ENCODE assay signal across 7 mouse cellular contexts in genomic region chr11:60178005-60178404, GRCm38 (mm10). TPM values are rescaled to one million over a fixed set of nuclear protein-coding genes. Genes with fewer than 3 reads are reported as not detected.
A peak's percentile ranks its signal among the peaks of the same experiment; 100 is the strongest.
DNase-seq lines count a peak whose midpoint lies in the region; ATAC-seq lines count a peak whose summit lies in the region.

No protein-coding gene starts in this region.

- H3K36me3 ChIP-seq in kidney, embryonic 15.5 days: peaks cover 5% of the 10 kb centered on the region; the same call in 1 of the 2 replicates
- 0 out of 2 replicates have a peak, but pooled peaks cover 4% of the 10 kb centered on the region for H3K36me3 ChIP-seq in embryonic facial prominence, embryonic 13.5 days
- no peaks in the 10 kb centered on the region for H3K36me3 ChIP-seq in hindbrain, embryonic 12.5 days
- no peaks in the 10 kb centered on the region for H3K36me3 ChIP-seq in midbrain, embryonic 16.5 days (ENCODE audit: control insufficient read depth, insufficient read depth, low read length)

- 31% methylated on average over 6 of the region's 6 CpGs for WGBS in kidney, embryonic 15.5 days
- WGBS in embryonic facial prominence, embryonic 13.5 days: 48% methylated on average over 6 of the region's 6 CpGs
- WGBS in hindbrain, embryonic 12.5 days: 51% methylated on average over 6 of the region's 6 CpGs
- WGBS in midbrain, embryonic 16.5 days: 44% methylated on average over 6 of the region's 6 CpGs

- peaks cover 89% of the 10 kb centered on the region for H3K4me1 ChIP-seq in kidney, embryonic 15.5 days
- peaks cover 99% of the 10 kb centered on the region for H3K4me1 ChIP-seq in embryonic facial prominence, embryonic 13.5 days
- H3K4me1 ChIP-seq in hindbrain, embryonic 12.5 days: peaks cover 86% of the 10 kb centered on the region
- H3K4me1 ChIP-seq in midbrain, embryonic 16.5 days (ENCODE audit: control insufficient read depth, insufficient read depth, low read length): peaks cover 60% of the 10 kb centered on the region

- peak overlapping the region; percentile 66; the same call in 1 of the 2 replicates for H3K4me3 ChIP-seq in kidney, embryonic 15.5 days (replicated peaks)
- H3K4me3 ChIP-seq in embryonic facial prominence, embryonic 13.5 days: peak overlapping the region; percentile 66
- H3K4me3 ChIP-seq in hindbrain, embryonic 12.5 days: peak overlapping the region; percentile 64
- H3K4me3 ChIP-seq in midbrain, embryonic 16.5 days (ENCODE audit: low read depth, low read length): peak overlapping the region; percentile 66

- no peak for ATAC-seq in kidney, embryonic 15.5 days (replicated peaks; ENCODE audit: low FRiP score)
- ATAC-seq in embryonic facial prominence, embryonic 13.5 days (ENCODE audit: insufficient number of reproducible peaks, insufficient read depth, low FRiP score, low TSS enrichment, low read depth): no peak
- no peak for ATAC-seq in hindbrain, embryonic 12.5 days (ENCODE audit: low FRiP score)
- no peak for ATAC-seq in midbrain, embryonic 16.5 days
- ATAC-seq in monocyte, adult 5-6 weeks (replicated peaks; ENCODE audit: insufficient number of reproducible peaks, low FRiP score, low TSS enrichment, poor library complexity, severe bottlenecking): no peak

- H3K9me3 ChIP-seq in kidney, embryonic 15.5 days (replicated peaks): no peaks in the 10 kb centered on the region
- no peaks in the 10 kb centered on the region for H3K9me3 ChIP-seq in embryonic facial prominence, embryonic 13.5 days
- no peaks in the 10 kb centered on the region for H3K9me3 ChIP-seq in hindbrain, embryonic 12.5 days (replicated peaks)
- no peaks in the 10 kb centered on the region for H3K9me3 ChIP-seq in midbrain, embryonic 16.5 days (replicated peaks; ENCODE audit: control insufficient read depth, low read length, poor library complexity, severe bottlenecking)

- peak overlapping the region; percentile 92 for H3K27ac ChIP-seq in kidney, embryonic 15.5 days
- peak overlapping the region; percentile 89; the same call in 1 of the 2 replicates for H3K27ac ChIP-seq in embryonic facial prominence, embryonic 13.5 days
- peak overlapping the region; percentile 99 for H3K27ac ChIP-seq in hindbrain, embryonic 12.5 days
- peak overlapping the region; percentile 98 for H3K27ac ChIP-seq in midbrain, embryonic 16.5 days (ENCODE audit: low read length)

- H3K4me2 ChIP-seq in kidney, embryonic 15.5 days: peak overlapping the region; percentile 99
- peak overlapping the region; percentile 100 for H3K4me2 ChIP-seq in embryonic facial prominence, embryonic 13.5 days
- peak overlapping the region; percentile 98 for H3K4me2 ChIP-seq in hindbrain, embryonic 12.5 days (replicated peaks)
- peak overlapping the region; percentile 71 for H3K4me2 ChIP-seq in midbrain, embryonic 16.5 days (ENCODE audit: low read length)

- H3K9ac ChIP-seq in kidney, embryonic 15.5 days: no peak overlapping the region
- H3K9ac ChIP-seq in embryonic facial prominence, embryonic 13.5 days: no peak overlapping the region
- peak overlapping the region; percentile 76 for H3K9ac ChIP-seq in hindbrain, embryonic 12.5 days
- H3K9ac ChIP-seq in midbrain, embryonic 16.5 days (ENCODE audit: low read depth, low read length): peak overlapping the region; percentile 82

- H3K27me3 ChIP-seq in kidney, embryonic 15.5 days: no peaks in the 10 kb centered on the region
- H3K27me3 ChIP-seq in embryonic facial prominence, embryonic 13.5 days: no peaks in the 10 kb centered on the region
- no peaks in the 10 kb centered on the region for H3K27me3 ChIP-seq in hindbrain, embryonic 12.5 days
- H3K27me3 ChIP-seq in midbrain, embryonic 16.5 days (ENCODE audit: control insufficient read depth, insufficient read depth, low read depth, low read length): no peaks in the 10 kb centered on the region

- no peak for DNase-seq in kidney, postnatal 25 days
- no peak for DNase-seq in frontal cortex, postnatal 25 days (ENCODE audit: low spot score in 2 of 2)

RNA-seq across cellular contexts. Expression of gene Srebf1, which starts 44.4 kb away (rescaled TPM):
- 56.3 and 60.0 TPM in 2 replicates for polyA plus RNA-seq in kidney, embryonic 15.5 days (2015; fragmentation: Nextera tagmentation; extraction: Ambion mirVana)
- 59.1 and 61.9 TPM in 2 replicates for polyA plus RNA-seq in embryonic facial prominence, embryonic 13.5 days (2015; fragmentation: Nextera tagmentation; extraction: Ambion mirVana)
- 49.2 and 51.9 TPM in 2 replicates for polyA plus RNA-seq in hindbrain, embryonic 12.5 days (2016; fragmentation: Nextera tagmentation; extraction: Ambion mirVana)
- 31.9 and 34.1 TPM in 2 replicates for polyA plus RNA-seq in midbrain, embryonic 16.5 days (2015; fragmentation: Nextera tagmentation; extraction: Ambion mirVana)
- total RNA-seq in monocyte, adult 5-6 weeks (2017): 28.9 to 48.1 TPM (median 45.7 TPM) in 3 replicates

Comparison
In these comparisons a context has a peak if more than half of its experiments do, and no peak if none do; other contexts are left out.
1. H3K9ac ChIP-seq: peak in hindbrain, embryonic 12.5 days (single experiment) and midbrain, embryonic 16.5 days (single experiment); none in kidney, embryonic 15.5 days (single experiment) and embryonic facial prominence, embryonic 13.5 days (single experiment).
2. Peak in every context shown above with its lines, with median percentiles within 50 percentile points of each other: H3K27ac ChIP-seq, H3K4me2 ChIP-seq and H3K4me3 ChIP-seq.